Mouse (Mus musculus): ENCODE measurements around the gene Aldh9a1. TPM values are rescaled to one million over a fixed set of nuclear protein-coding genes. Genes with fewer than 3 reads are reported as not detected.

Aldh9a1 gene
- polyA plus RNA-seq, 1 experiment from 2014 or later = 30.8 TPM

DNA sequence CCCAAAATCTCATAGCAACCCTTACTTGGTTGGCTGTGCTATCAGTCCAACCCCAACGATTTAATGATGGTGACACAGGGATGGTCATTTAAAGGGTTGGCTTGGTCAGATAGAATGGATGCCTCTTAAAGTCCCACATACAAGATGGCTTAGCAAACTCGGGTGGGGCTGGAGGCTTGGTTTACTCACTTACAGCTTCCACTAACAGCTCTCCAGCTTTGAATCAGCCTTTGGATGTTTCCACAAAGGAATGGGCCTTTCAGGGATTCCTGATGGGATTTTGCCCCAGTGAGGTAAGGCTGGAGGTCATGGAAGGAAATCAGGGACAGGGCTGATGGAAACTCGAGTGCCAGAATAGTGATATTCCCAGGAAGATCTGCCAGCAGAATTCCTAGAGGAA is 38.0 kb downstream of the Aldh9a1 start:
- peaks cover 12% of the 10 kb centered on the region; the same call in 1 of the 2 replicates for H3K27me3 ChIP-seq (replicated peaks)
- peaks cover 7% of the 10 kb centered on the region for H3K4me1 ChIP-seq
- H3K9me3 ChIP-seq = no peaks in the 10 kb centered on the region
- no peak for ATAC-seq (ENCODE audit: low FRiP score, low read depth)
- H3K27ac ChIP-seq = no peak overlapping the region
- no peaks in the 10 kb centered on the region for H3K36me3 ChIP-seq
- H3K4me3 ChIP-seq = no peak overlapping the region
- no peak overlapping the region for H3K4me2 ChIP-seq (replicated peaks)
- no peak overlapping the region for H3K9ac ChIP-seq
- WGBS = 83% methylated on average over 3 of the region's 3 CpGs

DNA sequence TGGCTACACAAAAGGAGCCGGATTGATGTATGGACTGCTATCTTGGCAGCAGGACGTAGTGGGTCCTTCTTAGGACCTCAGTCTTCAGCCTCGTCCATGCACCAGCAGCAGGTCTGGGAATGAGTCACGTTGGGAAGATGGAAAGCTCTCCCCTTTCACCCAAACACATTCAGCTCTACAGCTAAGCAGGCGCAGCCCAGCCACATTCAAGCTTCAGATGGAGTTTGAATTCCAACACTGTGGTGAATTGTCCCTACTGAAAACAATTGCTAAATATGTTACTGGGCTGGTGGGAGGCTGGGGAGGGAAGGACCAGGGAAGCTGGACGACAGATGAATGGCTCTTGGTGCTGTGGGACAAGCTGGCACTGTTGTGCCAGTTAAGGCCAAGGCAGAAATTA is 38.8 kb downstream of the Aldh9a1 start:
- Histone ChIP-seq H3K9ac (no peak overlapping the region), H3K36me3 (no peaks in the 10 kb centered on the region), H3K4me3 (no peak overlapping the region), H3K9me3 (no peaks in the 10 kb centered on the region), H3K4me2 (replicated peaks) (no peak overlapping the region), H3K27ac (no peak overlapping the region), H3K4me1 (peaks cover 10% of the 10 kb centered on the region), H3K27me3 (replicated peaks) (peaks cover 14% of the 10 kb centered on the region; the same call in 1 of the 2 replicates)
- no peak for ATAC-seq (ENCODE audit: low FRiP score, low read depth)
- WGBS = 82% methylated on average over 6 of the region's 6 CpGs

DNA sequence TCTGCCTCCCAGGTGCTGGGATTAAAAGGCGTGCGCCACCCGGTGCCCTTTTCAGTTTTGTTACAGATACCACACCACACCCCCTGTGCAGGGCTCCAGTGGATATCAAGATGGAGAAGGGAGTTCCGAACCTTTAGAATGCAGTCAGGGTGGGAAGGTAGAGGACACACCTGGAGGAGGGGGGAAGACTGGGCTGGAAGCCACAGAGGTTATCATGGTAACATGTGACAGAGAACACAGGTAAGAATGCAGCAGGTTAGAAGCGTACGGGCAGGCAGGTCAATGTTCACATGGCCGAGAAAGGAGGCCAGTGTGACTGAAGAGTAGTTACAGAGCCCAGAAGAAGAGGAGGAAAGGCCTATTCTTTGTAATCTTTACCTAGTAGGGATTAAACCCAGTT is 39.8 kb downstream of the Aldh9a1 start:
- Histone ChIP-seq H3K4me2 (replicated peaks) (no peak overlapping the region), H3K27me3 (replicated peaks) (peaks cover 14% of the 10 kb centered on the region; the same call in 1 of the 2 replicates), H3K27ac (no peak overlapping the region), H3K4me1 (peaks cover 12% of the 10 kb centered on the region), H3K36me3 (no peaks in the 10 kb centered on the region), H3K4me3 (no peak overlapping the region), H3K9me3 (no peaks in the 10 kb centered on the region), H3K9ac (no peak overlapping the region)
- no peak for ATAC-seq (ENCODE audit: low FRiP score, low read depth)
- WGBS = 92% methylated on average over 7 of the region's 7 CpGs

DNA sequence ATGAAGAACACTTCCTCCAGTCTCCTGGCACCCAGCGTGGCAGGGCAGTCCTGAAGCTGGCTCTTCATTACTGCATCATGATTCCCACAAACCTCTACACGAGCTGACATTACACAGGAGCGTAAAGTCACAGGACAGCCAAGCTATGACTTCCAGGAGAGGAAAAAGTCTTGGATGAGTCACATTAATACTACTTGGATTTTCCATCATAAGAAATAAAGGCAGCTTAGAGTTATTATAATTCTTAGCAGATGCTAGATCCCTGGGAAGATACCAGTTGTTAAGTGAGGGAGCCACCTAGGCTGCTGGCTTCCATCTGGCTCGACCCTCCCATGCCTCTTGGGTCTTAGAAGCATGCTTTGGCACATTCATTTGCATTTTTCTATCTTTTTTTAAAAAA is 40.6 kb downstream of the Aldh9a1 start:
- no peak overlapping the region for H3K4me3 ChIP-seq
- no peak overlapping the region for H3K27ac ChIP-seq
- no peaks in the 10 kb centered on the region for H3K36me3 ChIP-seq
- no peak overlapping the region for H3K4me2 ChIP-seq (replicated peaks)
- no peaks in the 10 kb centered on the region for H3K9me3 ChIP-seq
- WGBS = 78% methylated on average over 4 of the region's 4 CpGs
- peaks cover 14% of the 10 kb centered on the region; the same call in 1 of the 2 replicates for H3K27me3 ChIP-seq (replicated peaks)
- no peak overlapping the region for H3K9ac ChIP-seq
- no peak for ATAC-seq (ENCODE audit: low FRiP score, low read depth)
- peaks cover 12% of the 10 kb centered on the region for H3K4me1 ChIP-seq

DNA sequence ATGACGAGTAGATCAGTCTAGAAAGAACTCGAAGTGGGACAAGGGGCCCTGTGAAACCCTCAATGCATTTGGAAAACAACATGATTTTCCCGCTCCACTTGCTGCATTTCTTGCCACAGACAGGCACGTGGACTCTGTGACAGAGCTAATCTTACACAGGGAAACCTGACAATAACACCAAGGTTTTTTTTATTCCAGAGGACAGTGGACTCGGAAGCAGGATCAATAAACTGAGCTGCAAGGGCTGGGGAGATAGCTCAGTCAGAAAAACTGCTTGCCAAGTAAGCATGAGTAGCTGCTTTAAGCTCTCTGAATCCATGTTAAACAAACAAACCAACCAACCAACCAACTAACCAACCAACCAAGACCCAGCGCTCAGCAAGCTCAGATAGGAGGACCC is 41.5 kb downstream of the Aldh9a1 start:
- H3K4me1 ChIP-seq = peaks cover 12% of the 10 kb centered on the region
- no peak overlapping the region for H3K9ac ChIP-seq
- H3K27me3 ChIP-seq (replicated peaks) = peaks cover 14% of the 10 kb centered on the region; the same call in 1 of the 2 replicates
- 76% methylated on average over 6 of the region's 6 CpGs for WGBS
- H3K9me3 ChIP-seq = no peaks in the 10 kb centered on the region
- H3K36me3 ChIP-seq = no peaks in the 10 kb centered on the region
- no peak overlapping the region for H3K4me3 ChIP-seq
- H3K4me2 ChIP-seq (replicated peaks) = no peak overlapping the region
- no peak overlapping the region for H3K27ac ChIP-seq
- ATAC-seq (ENCODE audit: low FRiP score, low read depth) = no peak

DNA sequence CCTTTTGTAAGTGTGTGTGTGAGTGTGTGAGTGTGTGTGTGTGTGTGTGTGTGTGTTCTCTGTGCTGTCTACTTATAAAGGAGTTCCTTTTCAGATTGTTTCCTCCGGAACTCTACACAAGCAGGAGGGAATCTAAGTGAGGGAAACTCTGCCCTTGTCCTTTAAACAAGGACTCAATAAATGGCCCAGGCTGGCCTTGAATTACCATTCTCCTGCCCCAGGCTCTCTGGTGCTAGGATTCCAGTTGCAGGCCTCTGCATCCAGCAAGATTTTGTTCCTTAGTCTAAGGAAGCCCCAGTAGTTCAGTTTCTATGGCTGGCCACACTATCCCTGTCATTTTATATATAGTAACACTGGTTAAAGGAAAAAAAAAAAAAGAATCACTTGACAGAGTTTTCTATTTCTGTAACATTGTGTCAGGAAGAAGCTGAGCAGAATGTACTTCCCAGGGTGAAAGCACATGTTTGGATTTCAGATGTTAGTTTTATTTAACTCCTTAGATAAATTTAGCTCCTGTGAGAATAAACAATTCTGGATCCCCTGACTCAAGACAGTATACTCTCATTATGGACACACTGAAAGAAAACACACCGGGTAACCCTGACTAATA is 42.3 kb downstream of the Aldh9a1 start:
- H3K27me3 ChIP-seq (replicated peaks) = peaks cover 14% of the 10 kb centered on the region; the same call in 1 of the 2 replicates
- H3K9me3 ChIP-seq = no peaks in the 10 kb centered on the region
- ATAC-seq (ENCODE audit: low FRiP score, low read depth) = no peak
- peak overlapping the region; percentile 85 for H3K4me2 ChIP-seq (replicated peaks)
- peaks cover 12% of the 10 kb centered on the region for H3K4me1 ChIP-seq
- peak overlapping the region; percentile 51; the same call in 1 of the 2 replicates for H3K9ac ChIP-seq
- H3K36me3 ChIP-seq = no peaks in the 10 kb centered on the region
- WGBS = 63% methylated on average over 2 of the region's 2 CpGs
- peak overlapping the region; percentile 63; the same call in 1 of the 2 replicates for H3K4me3 ChIP-seq
- H3K27ac ChIP-seq = no peak overlapping the region

DNA sequence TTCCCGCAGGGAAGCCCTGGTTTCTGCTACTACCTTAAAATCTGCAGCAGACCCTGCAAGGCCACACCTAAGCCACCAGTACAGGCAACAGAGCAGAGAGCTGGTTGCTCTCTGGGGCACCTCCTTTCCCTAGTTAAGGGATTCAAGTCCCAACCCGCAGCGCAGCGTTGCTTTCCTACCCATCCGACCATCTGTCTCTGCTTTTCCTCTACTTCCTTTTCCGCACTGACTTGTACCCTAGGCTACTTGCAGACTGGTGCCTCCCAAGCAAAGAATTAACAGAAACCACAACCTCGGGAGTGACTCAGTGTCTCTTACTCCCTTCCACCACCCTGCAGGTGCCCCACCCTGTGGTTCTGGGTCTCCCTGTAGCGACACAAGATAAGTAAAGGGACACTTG is 42.9 kb downstream of the Aldh9a1 start:
- ATAC-seq (ENCODE audit: low FRiP score, low read depth) = no peak
- Histone ChIP-seq H3K9ac (peak overlapping the region; percentile 51; the same call in 1 of the 2 replicates), H3K27me3 (replicated peaks) (peaks cover 14% of the 10 kb centered on the region; the same call in 1 of the 2 replicates), H3K4me1 (peaks cover 12% of the 10 kb centered on the region), H3K9me3 (no peaks in the 10 kb centered on the region), H3K27ac (no peak overlapping the region), H3K36me3 (no peaks in the 10 kb centered on the region), H3K4me2 (replicated peaks) (peak overlapping the region; percentile 85), H3K4me3 (peak overlapping the region; percentile 63)
- 14% methylated on average over 8 of the region's 8 CpGs for WGBS

DNA sequence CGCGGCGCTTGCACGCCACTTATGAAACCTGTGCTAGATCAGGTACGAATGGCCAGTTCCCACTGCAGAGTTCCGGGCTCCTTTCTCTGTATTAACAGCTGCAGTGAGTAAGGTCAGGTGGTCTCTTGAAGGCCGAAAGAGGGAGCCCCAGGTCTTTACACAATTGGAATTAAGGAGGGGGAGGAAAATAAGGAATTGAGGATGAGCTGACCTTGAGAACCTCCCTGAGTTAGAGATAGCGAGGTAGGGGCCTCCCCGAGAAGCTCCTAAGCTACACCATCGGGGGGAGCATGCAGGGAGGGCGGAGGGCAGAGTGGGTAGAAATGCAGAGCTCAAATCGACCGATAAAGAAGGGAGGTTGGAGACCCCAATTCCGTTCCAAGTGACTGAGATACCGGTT is 43.5 kb downstream of the Aldh9a1 start:
- H3K36me3 ChIP-seq = no peaks in the 10 kb centered on the region
- peak overlapping the region; percentile 85 for H3K4me2 ChIP-seq (replicated peaks)
- ATAC-seq (ENCODE audit: low FRiP score, low read depth) = peak; percentile 55
- H3K4me1 ChIP-seq = peaks cover 12% of the 10 kb centered on the region
- peaks cover 14% of the 10 kb centered on the region; the same call in 1 of the 2 replicates for H3K27me3 ChIP-seq (replicated peaks)
- H3K9me3 ChIP-seq = no peaks in the 10 kb centered on the region
- WGBS = 2% methylated on average over 15 of the region's 15 CpGs
- peak overlapping the region; percentile 63 for H3K4me3 ChIP-seq
- peak overlapping the region; percentile 51; the same call in 1 of the 2 replicates for H3K9ac ChIP-seq
- H3K27ac ChIP-seq = no peak overlapping the region

DNA sequence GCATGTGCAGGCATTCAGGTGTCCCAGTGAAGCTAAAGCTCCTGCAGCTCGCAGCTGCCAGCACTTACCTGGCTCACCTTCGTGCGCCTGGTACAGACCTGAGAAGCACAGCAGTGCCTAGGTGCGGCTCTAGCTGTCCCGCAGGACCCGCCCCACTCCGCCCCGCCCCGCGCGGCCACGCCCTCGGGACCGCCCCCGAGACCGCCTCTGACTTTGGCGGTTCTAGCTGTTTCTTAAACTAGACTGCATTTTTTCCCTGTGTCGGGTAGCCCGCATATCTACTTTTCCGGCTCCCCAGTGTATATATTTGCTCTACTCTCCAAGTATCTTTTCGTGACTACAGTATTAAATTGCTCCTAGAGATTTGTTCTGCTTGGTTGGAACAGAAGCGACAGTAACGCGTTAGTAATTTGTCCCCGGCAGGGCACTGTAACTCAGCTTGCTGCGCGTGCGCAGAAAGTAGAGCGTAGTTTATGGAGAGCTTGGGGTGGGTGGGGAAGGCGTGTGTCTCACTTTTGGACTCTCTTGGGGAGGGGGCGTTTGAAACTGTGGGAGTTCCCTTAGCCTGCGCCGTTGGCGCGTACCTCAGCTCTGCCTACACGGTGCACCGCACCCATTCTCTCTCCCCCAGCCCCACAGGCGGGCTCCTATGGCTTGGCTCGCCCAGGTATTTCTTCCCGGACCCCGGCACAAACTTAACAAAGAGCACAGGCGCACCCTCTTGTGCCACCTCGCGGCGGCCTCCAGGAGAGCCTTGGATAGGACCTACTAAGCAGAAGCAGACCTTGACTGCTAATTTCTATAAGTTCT is 44.1 kb downstream of the Aldh9a1 start, which contains the start of gene Mgst3:
Gene Mgst3 (minus strand): TSS at position 159 of the 810 bp plus-strand sequence.
- H3K4me2 ChIP-seq (replicated peaks) = peak within 1 kb of the TSS; percentile 85
- peak; percentile 96 for ATAC-seq (ENCODE audit: low FRiP score, low read depth)
- H3K36me3 ChIP-seq = no peaks in the 10 kb centered on the region
- WGBS = under 1% methylated on average over 45 of the region's 45 CpGs
- peak within 1 kb of the TSS; percentile 63 for H3K4me3 ChIP-seq
- peaks cover 10% of the 10 kb centered on the region; the same call in 1 of the 2 replicates for H3K27me3 ChIP-seq (replicated peaks)
- H3K4me1 ChIP-seq = peaks cover 12% of the 10 kb centered on the region
- no peaks in the 10 kb centered on the region for H3K9me3 ChIP-seq
- no peak within 1 kb of the TSS; the same call in 1 of the 2 replicates for H3K27ac ChIP-seq
- peak within 1 kb of the TSS; percentile 70 for H3K9ac ChIP-seq

DNA sequence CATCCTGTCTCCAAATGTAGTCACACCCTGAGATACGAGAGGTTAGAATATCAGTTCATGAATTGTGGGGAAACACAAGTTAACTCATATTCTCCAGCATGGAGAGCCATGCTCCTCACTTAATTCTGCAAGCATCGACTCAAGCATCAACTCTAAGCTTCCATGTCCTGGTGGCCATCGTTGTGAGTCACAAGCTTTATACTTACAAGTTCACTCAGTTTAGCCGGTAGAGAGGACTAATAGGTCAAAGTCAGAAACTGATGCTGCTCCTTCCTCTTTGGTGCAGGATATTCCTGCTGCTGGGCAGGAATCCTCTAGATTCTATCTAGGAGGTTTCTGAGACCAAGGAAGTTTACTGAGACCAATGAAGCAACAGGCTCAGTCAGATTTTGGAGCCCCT is 55.4 kb downstream of the Aldh9a1 start:
- Histone ChIP-seq H3K4me2 (replicated peaks) (no peak overlapping the region), H3K9ac (no peak overlapping the region), H3K27ac (no peak overlapping the region), H3K9me3 (no peaks in the 10 kb centered on the region), H3K4me3 (no peak overlapping the region), H3K36me3 (no peaks in the 10 kb centered on the region), H3K4me1 (no peaks in the 10 kb centered on the region), H3K27me3 (replicated peaks) (no peaks in the 10 kb centered on the region)
- no peak for ATAC-seq (ENCODE audit: low FRiP score, low read depth)
- WGBS = 85% methylated on average over 4 of the region's 4 CpGs

DNA sequence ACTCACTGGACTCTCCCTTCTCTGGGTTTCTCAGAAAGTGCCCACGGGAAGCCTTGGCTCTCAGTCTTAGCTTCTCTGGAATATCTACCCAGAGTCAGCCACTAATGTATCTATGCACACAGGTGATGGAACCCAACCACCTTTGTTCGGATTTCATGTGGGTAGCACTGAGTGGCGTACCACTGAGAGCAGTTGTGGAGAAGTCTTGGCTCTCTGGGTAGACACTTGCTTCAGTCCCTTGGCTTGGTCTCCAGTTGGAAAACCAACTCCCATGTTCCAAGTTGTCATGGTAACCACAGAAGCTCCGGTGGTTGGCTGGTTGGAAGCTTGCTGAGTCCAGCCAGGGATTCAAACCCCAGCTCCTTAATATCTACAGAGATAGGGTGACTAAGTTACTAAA is 59.8 kb downstream of the Aldh9a1 start:
- Histone ChIP-seq H3K36me3 (no peaks in the 10 kb centered on the region), H3K9ac (no peak overlapping the region), H3K27ac (no peak overlapping the region), H3K4me1 (no peaks in the 10 kb centered on the region), H3K27me3 (replicated peaks) (no peaks in the 10 kb centered on the region), H3K4me2 (replicated peaks) (no peak overlapping the region), H3K9me3 (no peaks in the 10 kb centered on the region), H3K4me3 (no peak overlapping the region)
- WGBS = 83% methylated on average over 4 of the region's 4 CpGs
- no peak for ATAC-seq (ENCODE audit: low FRiP score, low read depth)

DNA sequence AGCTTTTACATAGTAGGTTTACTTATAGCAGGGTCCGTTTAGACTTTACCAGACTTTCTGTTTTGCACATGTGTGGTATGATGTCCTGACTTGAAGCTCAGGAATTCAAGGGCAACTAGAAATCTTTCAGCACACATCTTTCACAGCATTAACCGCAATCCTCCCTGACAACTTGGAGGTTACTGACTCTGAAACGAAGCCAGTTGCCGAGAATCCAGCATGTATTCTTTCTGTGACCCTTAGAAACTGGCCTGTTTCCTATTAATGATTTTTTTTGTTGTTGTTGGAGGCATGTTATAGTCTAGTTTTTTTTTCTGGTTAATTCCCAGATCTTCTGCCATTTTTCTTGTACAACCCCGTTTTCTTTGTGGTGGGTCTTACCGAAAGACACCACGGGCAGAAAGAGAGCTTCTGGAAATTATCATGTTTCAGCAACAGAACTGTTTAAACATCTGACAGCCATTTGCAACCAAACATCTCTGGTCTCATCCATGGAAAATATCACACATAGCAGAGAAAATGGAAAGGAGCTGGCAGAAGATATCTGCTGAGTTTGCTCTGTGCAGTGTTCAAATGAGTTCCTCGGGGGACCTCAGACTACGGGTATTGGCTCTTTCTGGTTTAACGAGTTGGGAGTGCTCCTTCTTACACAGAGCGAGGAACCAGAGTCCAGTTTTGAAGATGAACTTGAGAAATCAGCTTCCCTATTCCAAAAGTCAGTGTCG is 62.4 kb downstream of the Aldh9a1 start:
- H3K4me3 ChIP-seq = no peak overlapping the region
- no peaks in the 10 kb centered on the region for H3K36me3 ChIP-seq
- no peaks in the 10 kb centered on the region for H3K4me1 ChIP-seq
- no peak for ATAC-seq (ENCODE audit: low FRiP score, low read depth)
- H3K27me3 ChIP-seq (replicated peaks) = no peaks in the 10 kb centered on the region
- no peak overlapping the region for H3K27ac ChIP-seq
- no peak overlapping the region for H3K4me2 ChIP-seq (replicated peaks)
- H3K9ac ChIP-seq = no peak overlapping the region
- H3K9me3 ChIP-seq = no peaks in the 10 kb centered on the region
- 82% methylated on average over 12 of the region's 12 CpGs for WGBS
